Mouse (Mus musculus) gastrocnemius, adult 8-10 months (tissue): ENCODE measurements around the gene BC048403. TPM values are rescaled to one million over a fixed set of nuclear protein-coding genes. Genes with fewer than 3 reads are reported as not detected.

Experiments
- total RNA-seq, 4 experiments: library from RNA; stranded (reverse); gene quantifications; 2 replicates each; pipeline ENCODE4 v1.2.4; 2022

BC048403 gene
- total RNA-seq, 4 experiments from 2014 or later: 1.2 to 1.8 (median 1.6) TPM

Other genes starting within 250 kb of the BC048403 start
- gene Tbk1, start 153.2 kb upstream of the BC048403 start, total RNA-seq: 10 to 100 TPM in 2 of 4 experiments, 1 to 10 TPM in 2; 8.7 to 11.4 (median 10.0) TPM
- 10 to 100 TPM; 24.2 to 32.8 (median 27.6) TPM for gene Xpot, start 113.6 kb upstream of the BC048403 start, total RNA-seq
- not detected for gene D930020B18Rik, start 98.3 kb upstream of the BC048403 start, total RNA-seq